ENCODE assay signal across 27 mouse cellular contexts in genomic region chr11:121278011-121278410, GRCm38 (mm10).
"Had no signal": no experiment of that assay in that cellular context is flagged by ENCODE, and none has a peak within 500 bp of the region (broad histone marks: within the 10 kb centered on the region; RNA-seq: fewer than 3 reads in every experiment).

No protein-coding gene starts in this region.

- H3K4me3 ChIP-seq: gastrocnemius, adult 2 months; heart, adult 2 months; heart, embryonic 13.5 days; heart, embryonic 15.5 days; hindbrain, embryonic 10.5 days; hindbrain, embryonic 12.5 days; kidney, embryonic 15.5 days; left cerebral cortex, adult 2 months; limb, embryonic 10.5 days; limb, embryonic 12.5 days; liver, embryonic 13.5 days had no signal

- H3K27me3 ChIP-seq: heart, embryonic 13.5 days; heart, embryonic 15.5 days; hindbrain, embryonic 12.5 days; kidney, embryonic 15.5 days; limb, embryonic 12.5 days; liver, embryonic 13.5 days had no signal

- DNase-seq: gastrocnemius, adult 2 months; gastrocnemius, postnatal 10 days; gastrocnemius, postnatal 25 days; heart, adult 11 months; heart, adult 2 months; heart, postnatal 14 days; heart, postnatal 4 days; kidney, adult 11 months; kidney, adult 2 months; kidney, adult 9 months; kidney, postnatal 14 days; kidney, postnatal 36 days; liver; liver, embryonic 13.5 days had no signal

- H3K27ac ChIP-seq: gastrocnemius, adult 2 months; heart, adult 2 months; heart, embryonic 13.5 days; heart, embryonic 15.5 days; hindbrain, embryonic 10.5 days; hindbrain, embryonic 12.5 days; hindbrain, embryonic 14.5 days; kidney, embryonic 15.5 days; kidney, postnatal 0 days; left cerebral cortex, adult 2 months; limb, embryonic 10.5 days; limb, embryonic 12.5 days; liver, embryonic 13.5 days had no signal

- H3K4me2 ChIP-seq: heart, embryonic 11.5 days; heart, embryonic 13.5 days; heart, embryonic 15.5 days; hindbrain, embryonic 12.5 days; hindbrain, embryonic 14.5 days; kidney, embryonic 15.5 days; limb, embryonic 12.5 days; liver, embryonic 13.5 days had no signal

- ATAC-seq: hindbrain, embryonic 16.5 days; intestine, embryonic 16.5 days had no signal

- H3K9ac ChIP-seq: heart, embryonic 13.5 days; heart, embryonic 15.5 days; hindbrain, embryonic 12.5 days; hindbrain, embryonic 14.5 days; kidney, embryonic 15.5 days; limb, embryonic 12.5 days; liver, embryonic 13.5 days had no signal

- H3K4me1 ChIP-seq: hindbrain, embryonic 10.5 days; kidney, embryonic 15.5 days; limb, embryonic 10.5 days; limb, embryonic 12.5 days had no signal

- H3K9me3 ChIP-seq: heart, embryonic 13.5 days; heart, embryonic 15.5 days; hindbrain, embryonic 10.5 days; hindbrain, embryonic 12.5 days; kidney, embryonic 15.5 days; limb, embryonic 10.5 days; limb, embryonic 12.5 days; liver, embryonic 13.5 days had no signal
